Mouse (Mus musculus) embryonic facial prominence, embryonic 11.5 days (tissue): ENCODE results near the gene Denr. TPM values are rescaled to one million over a fixed set of nuclear protein-coding genes. Genes with fewer than 3 reads are reported as not detected.
A peak's percentile ranks its signal among the peaks of the same experiment; 100 is the strongest.

Experiments
- ATAC-seq: fragments of 200-750 bp; cut with Nextera tagmentation; replicated peaks from 2 replicates; pipeline ENCODE4 v1.8.0; 2017; ENCODE audit warnings: low read depth; ENCODE audit not compliant: insufficient number of reproducible peaks, low FRiP score, low TSS enrichment
- DNase-seq: peaks from one replicate; pipeline ENCODE4 v3.0.0-alpha.2; 2015; ENCODE audit warnings: low spot score
- H3K27ac ChIP-seq: fragments of 300-500 bp; sonication (generic); replicated peaks from 2 replicates; pipeline ENCODE4 v1.5.1; 2014; ENCODE audit warnings: mild to moderate bottlenecking, low read depth, low read length, control low read depth
- H3K27me3 ChIP-seq: fragments of 300-500 bp; sonication (generic); 2 replicates; pipeline ENCODE4 v1.6.1; 2014; ENCODE audit warnings: mild to moderate bottlenecking, low read length, moderate library complexity, mixed read lengths; ENCODE audit not compliant: control insufficient read depth, insufficient read depth
- H3K36me3 ChIP-seq: fragments of 300-500 bp; sonication (generic); replicated peaks from 2 replicates; pipeline ENCODE4 v1.6.1; 2014; ENCODE audit warnings: low read depth, mild to moderate bottlenecking, low read length, moderate library complexity, mixed read lengths; ENCODE audit not compliant: control insufficient read depth, insufficient read depth
- H3K4me1 ChIP-seq: fragments of 300-500 bp; sonication (generic); 2 replicates; pipeline ENCODE4 v1.6.1; 2014; ENCODE audit warnings: low read length, mixed read lengths; ENCODE audit not compliant: control insufficient read depth, insufficient read depth
- H3K4me2 ChIP-seq: fragments of 300-500 bp; sonication (generic); 2 replicates; pipeline ENCODE4 v1.6.1; 2014; ENCODE audit warnings: low read depth, mild to moderate bottlenecking, control low read depth, low read length, moderate library complexity
- H3K4me3 ChIP-seq: fragments of 300-500 bp; sonication (generic); 2 replicates; pipeline ENCODE4 v1.5.1; 2014; ENCODE audit warnings: low read depth, low read length, control low read depth
- H3K9ac ChIP-seq: fragments of 300-500 bp; sonication (generic); replicated peaks from 2 replicates; pipeline ENCODE4 v1.6.1; 2014; ENCODE audit warnings: mild to moderate bottlenecking, control low read depth, low read length
- H3K9me3 ChIP-seq: fragments of 300-500 bp; sonication (generic); replicated peaks from 2 replicates; pipeline ENCODE4 v1.6.1; 2016; ENCODE audit warnings: mild to moderate bottlenecking, low read length, inconsistent platforms, mixed read lengths; ENCODE audit not compliant: control insufficient read depth
- WGBS: fragments of 180-500 bp; shearing (Covaris S2); extraction: QIAGEN DNeasy Blood & Tissue Kit; methylation state at CpG from one replicate; pipeline ENCODE4 v1.1.7; 2014; 5-methylcytosine and 5-hydroxymethylcytosine counted together
- polyA plus RNA-seq: library from polyadenylated mRNA; unstranded; fragments of >200 nt; fragmentation: Nextera tagmentation; extraction: Ambion mirVana; gene quantifications from 2 replicates; pipeline ENCODE4 v1.2.1, GENCODE M21; 2014

Gene Denr
- polyA plus RNA-seq, 1 experiment from 2014 or later: 184 TPM

DNA sequence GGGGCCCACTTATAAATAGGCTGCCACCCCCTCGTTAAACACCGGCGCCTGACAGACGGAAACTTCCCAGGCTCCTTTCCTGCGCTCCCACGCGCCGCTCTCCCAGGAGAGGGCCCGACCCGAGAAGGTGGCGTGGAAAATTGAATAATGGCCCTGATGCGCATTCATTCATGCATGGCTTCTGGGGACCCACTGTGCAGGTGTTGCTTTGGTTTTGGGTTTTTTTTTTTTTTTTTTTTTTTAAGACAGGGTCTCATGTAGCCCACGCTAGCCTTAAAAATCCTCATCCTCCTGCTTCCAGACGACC is 67.2 kb downstream of the Denr start:
- H3K4me1 ChIP-seq: peaks cover 3% of the 10 kb centered on the region
- peaks cover 4% of the 10 kb centered on the region for H3K27me3 ChIP-seq
- no peaks in the 10 kb centered on the region for H3K36me3 ChIP-seq
- H3K4me3 ChIP-seq: peak overlapping the region; percentile 71
- H3K9me3 ChIP-seq: no peaks in the 10 kb centered on the region
- no peak for DNase-seq
- ATAC-seq: no peak
- H3K27ac ChIP-seq: no peak overlapping the region
- WGBS: 0% methylated on average over 14 of the region's 14 CpGs
- H3K4me2 ChIP-seq: peak overlapping the region; percentile 96
- H3K9ac ChIP-seq: peak overlapping the region; percentile 69

- peaks cover 4% of the 10 kb centered on the region for H3K27me3 ChIP-seq
- no peak overlapping the region for H3K27ac ChIP-seq
- 44% methylated on average over 11 of the region's 11 CpGs for WGBS
- peak overlapping the region; percentile 71 for H3K4me3 ChIP-seq
- DNase-seq (no peak), ATAC-seq (no peak)
- H3K36me3 ChIP-seq: no peaks in the 10 kb centered on the region
- H3K4me1 ChIP-seq: peaks cover 3% of the 10 kb centered on the region
- H3K9me3 ChIP-seq: no peaks in the 10 kb centered on the region
- H3K4me2 ChIP-seq: peak overlapping the region; percentile 96
- H3K9ac ChIP-seq: no peak overlapping the region
These were observed 67.7 kb downstream of the Denr start for GRCm38 (mm10) chr5:123974616-123975111.

GRCm38 (mm10) chr5:123975668-123976180 is 68.7 kb downstream of the Denr start:
- 65% methylated on average over 6 of the region's 6 CpGs for WGBS
- Histone ChIP-seq H3K36me3 (no peaks in the 10 kb centered on the region), H3K27me3 (peaks cover 4% of the 10 kb centered on the region), H3K9me3 (no peaks in the 10 kb centered on the region), H3K9ac (no peak overlapping the region), H3K4me1 (peaks cover 3% of the 10 kb centered on the region), H3K27ac (no peak overlapping the region), H3K4me3 (no peak overlapping the region), H3K4me2 (no peak overlapping the region)
- DNase-seq (no peak), ATAC-seq (no peak)

- Histone ChIP-seq H3K4me1 (peaks cover 3% of the 10 kb centered on the region), H3K27ac (no peak overlapping the region), H3K9ac (no peak overlapping the region), H3K36me3 (no peaks in the 10 kb centered on the region), H3K9me3 (no peaks in the 10 kb centered on the region), H3K4me2 (no peak overlapping the region), H3K4me3 (no peak overlapping the region), H3K27me3 (peaks cover 4% of the 10 kb centered on the region)
- no peak for DNase-seq
- no peak for ATAC-seq
- 29% methylated on average over 3 of the region's 3 CpGs for WGBS
These were observed 70.3 kb downstream of the Denr start for GRCm38 (mm10) chr5:123977231-123977630.

GRCm38 (mm10) chr5:123978131-123978530 is 71.2 kb downstream of the Denr start:
- ATAC-seq (no peak), DNase-seq (no peak)
- Histone ChIP-seq H3K4me3 (no peak overlapping the region), H3K4me1 (peaks cover 3% of the 10 kb centered on the region), H3K36me3 (no peaks in the 10 kb centered on the region), H3K9me3 (no peaks in the 10 kb centered on the region), H3K27me3 (peaks cover 4% of the 10 kb centered on the region), H3K27ac (no peak overlapping the region), H3K4me2 (no peak overlapping the region), H3K9ac (no peak overlapping the region)
- WGBS: 81% methylated on average over 5 of the region's 5 CpGs

Other genes starting within 250 kb of the Denr start
- 34.2 and 37.3 TPM in 2 replicates for gene Clip1, start 222.6 kb upstream of the Denr start, polyA plus RNA-seq
- 70.3 and 80.5 TPM in 2 replicates for gene Zcchc8, start 186.1 kb upstream of the Denr start, polyA plus RNA-seq
- 156 and 176 TPM in 2 replicates for gene Rsrc2, start 157.8 kb upstream of the Denr start, polyA plus RNA-seq
- 32.7 and 36.4 TPM in 2 replicates for gene Kntc1, start 157.5 kb upstream of the Denr start, polyA plus RNA-seq
- gene Hcar2, start 41.7 kb upstream of the Denr start, polyA plus RNA-seq: 0.14 TPM in 1 of 2 replicates, not detected in the other
- 0.10 and 0.39 TPM in 2 replicates for gene Hcar1, start 27.2 kb upstream of the Denr start, polyA plus RNA-seq
- 0.64 TPM in 1 of 2 replicates, not detected in the other for gene Gm43518, start 20.2 kb downstream of the Denr start, polyA plus RNA-seq
- 3.5 and 5.4 TPM in 2 replicates for gene Ccdc62, start 23.5 kb downstream of the Denr start, polyA plus RNA-seq
- gene Hip1r, start 66.5 kb downstream of the Denr start, polyA plus RNA-seq: 3.0 and 5.0 TPM in 2 replicates
- 29.2 and 31.3 TPM in 2 replicates for gene Vps37b, start 125.1 kb downstream of the Denr start, polyA plus RNA-seq
- gene Abcb9, start 188.6 kb downstream of the Denr start, polyA plus RNA-seq: 0.46 and 0.59 TPM in 2 replicates
- gene Ogfod2, start 205.1 kb downstream of the Denr start, polyA plus RNA-seq: 9.6 and 10.6 TPM in 2 replicates
- gene Arl6ip4, start 208.9 kb downstream of the Denr start, polyA plus RNA-seq: 81.3 and 97.4 TPM in 2 replicates